Mouse (Mus musculus) frontal cortex, postnatal 36 days (tissue): Measurements from ENCODE around the gene Daxx.
A peak's percentile ranks its signal among the peaks of the same experiment; 100 is the strongest.

ENCODE experiments used
- DNase-seq, 2 experiments: peaks; one replicate each; pipeline ENCODE4 v3.0.0; 2022; ENCODE audit warnings: low spot score in 2 of 2

Daxx gene

GRCm38 (mm10) chr17:33920282-33921097 is 11.3 kb downstream of the Daxx start:
- DNase-seq = peak; percentile 76 to 85

DNA sequence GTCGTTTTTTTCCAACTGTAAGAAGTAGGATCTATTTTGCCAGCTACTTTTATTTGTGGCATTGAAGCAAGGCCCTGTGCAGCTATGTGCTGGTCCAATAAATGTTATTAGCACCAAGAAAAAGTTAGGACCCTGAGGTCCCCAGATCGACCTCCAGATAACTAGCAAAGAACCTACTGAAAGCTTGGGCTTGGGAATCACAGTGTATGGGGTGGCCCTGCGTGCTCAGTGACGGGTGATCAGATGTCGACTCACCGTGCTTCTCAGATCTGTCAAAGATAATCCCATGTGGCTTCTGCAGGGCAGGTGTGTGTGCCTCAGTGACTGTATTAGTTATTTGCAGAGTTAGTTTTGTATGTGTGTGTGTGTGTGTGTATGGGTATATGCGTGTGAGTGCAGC is 12.1 kb downstream of the Daxx start:
- DNase-seq = no peak

DNA sequence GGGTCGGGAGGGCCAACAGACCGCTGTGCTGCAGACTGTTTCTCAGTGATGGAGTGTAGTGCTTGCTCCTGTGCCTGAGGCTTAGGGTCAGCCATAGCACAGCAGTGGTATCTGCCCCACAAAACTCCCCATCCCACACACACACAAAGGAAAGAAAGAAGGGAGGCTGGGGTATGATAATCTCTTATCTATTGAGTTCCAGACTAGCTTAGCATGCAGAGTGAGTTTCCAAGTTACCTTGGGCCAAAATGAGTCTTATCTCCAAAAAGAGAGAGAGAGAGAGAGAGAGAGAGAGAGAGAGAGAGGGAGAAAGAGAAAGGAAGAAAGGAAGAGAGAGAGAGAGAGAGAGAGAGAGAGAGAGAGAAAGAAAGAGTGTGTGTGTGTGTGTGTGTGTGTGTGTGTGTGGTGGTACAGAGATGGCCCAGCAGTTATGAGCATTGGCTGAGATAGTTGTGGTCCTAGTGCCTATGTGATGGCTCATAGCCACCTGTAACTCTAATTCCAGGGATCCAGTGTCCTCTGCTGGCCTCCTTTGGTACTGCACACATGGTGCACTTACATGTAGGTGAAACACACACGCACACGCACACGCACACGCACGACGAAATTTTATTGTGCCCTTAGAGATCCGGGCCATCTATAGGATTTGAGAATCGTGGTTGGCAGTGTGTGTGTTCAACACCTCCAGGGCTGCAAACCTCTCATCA is 15.5 kb downstream of the Daxx start:
- DNase-seq = no peak

- no peak for DNase-seq
These were observed 16.3 kb downstream of the Daxx start for GRCm38 (mm10) chr17:33925406-33926116.

DNA sequence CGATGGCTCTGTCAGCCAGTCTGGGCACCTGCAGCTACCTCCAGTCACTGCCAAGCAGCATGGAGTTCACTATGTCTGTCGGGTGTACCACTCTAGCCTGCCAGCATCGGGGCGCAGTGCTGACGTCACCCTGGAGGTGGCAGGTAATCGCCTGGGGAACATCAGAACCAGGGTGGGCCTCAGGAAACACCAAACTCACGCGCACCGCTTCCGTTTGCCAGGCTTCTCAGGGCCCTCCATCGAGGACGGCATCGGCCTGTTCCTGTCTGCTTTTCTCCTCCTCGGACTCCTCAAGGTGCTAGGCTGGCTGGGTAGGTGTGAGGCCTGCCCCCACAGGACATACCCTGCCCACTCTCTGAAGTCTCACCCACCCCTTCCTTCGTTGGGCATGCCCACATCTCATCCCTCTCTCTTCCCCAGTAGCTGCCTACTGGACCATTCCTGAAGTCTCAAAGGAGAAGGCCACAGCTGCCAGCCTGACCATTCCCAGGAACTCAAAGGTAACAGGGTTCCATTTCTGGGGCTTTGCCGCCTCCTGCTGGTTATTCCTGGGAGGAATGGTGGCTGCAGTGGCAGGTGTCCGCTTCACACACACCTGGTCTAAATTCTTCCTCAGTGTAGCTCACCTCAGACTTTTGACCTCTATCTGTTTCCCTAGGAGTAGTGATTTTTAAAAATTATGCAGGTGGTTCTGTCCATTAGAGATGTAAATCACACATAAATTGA is 17.2 kb downstream of the Daxx start:
- no peak for DNase-seq

DNA sequence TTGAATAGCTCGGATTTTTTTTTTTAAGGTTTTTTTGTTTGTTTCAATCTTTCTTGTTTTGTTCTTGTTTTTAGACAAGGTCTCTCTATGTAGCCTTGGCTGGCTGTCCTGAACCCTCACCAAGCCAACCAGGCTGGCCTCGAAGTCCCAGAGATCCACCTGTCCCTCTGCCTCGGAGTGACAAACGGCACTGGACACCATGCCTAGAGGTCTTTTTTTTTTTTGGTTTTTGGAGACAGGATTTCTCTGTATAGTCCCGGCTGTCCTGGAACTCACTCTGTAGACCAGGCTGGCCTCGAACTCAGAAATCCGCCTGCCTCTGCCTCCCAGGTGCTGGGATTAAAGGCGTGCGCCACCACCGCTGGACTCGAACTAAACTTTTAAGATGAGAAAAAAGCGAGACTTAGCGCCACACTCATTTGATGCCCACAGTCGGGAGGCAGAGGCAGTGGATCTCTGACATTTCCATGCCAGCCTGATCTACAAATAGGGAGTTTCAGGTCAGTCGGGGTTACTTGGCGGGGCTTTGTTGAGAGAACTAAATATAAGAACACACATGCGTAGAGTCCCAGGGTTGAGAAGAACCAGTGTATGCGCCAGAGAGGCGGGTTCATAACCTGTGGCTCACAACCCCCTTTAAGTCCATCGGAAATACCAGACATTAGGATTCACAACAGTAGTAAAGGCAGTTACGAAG is 19.2 kb downstream of the Daxx start:
- no peak for DNase-seq

GRCm38 (mm10) chr17:33929371-33930279 is 20.4 kb downstream of the Daxx start, which contains the start of gene Rgl2:
Gene Rgl2, plus strand, starts transcription at chr17:33929543.
- peak; percentile 91 to 93 for DNase-seq

DNA sequence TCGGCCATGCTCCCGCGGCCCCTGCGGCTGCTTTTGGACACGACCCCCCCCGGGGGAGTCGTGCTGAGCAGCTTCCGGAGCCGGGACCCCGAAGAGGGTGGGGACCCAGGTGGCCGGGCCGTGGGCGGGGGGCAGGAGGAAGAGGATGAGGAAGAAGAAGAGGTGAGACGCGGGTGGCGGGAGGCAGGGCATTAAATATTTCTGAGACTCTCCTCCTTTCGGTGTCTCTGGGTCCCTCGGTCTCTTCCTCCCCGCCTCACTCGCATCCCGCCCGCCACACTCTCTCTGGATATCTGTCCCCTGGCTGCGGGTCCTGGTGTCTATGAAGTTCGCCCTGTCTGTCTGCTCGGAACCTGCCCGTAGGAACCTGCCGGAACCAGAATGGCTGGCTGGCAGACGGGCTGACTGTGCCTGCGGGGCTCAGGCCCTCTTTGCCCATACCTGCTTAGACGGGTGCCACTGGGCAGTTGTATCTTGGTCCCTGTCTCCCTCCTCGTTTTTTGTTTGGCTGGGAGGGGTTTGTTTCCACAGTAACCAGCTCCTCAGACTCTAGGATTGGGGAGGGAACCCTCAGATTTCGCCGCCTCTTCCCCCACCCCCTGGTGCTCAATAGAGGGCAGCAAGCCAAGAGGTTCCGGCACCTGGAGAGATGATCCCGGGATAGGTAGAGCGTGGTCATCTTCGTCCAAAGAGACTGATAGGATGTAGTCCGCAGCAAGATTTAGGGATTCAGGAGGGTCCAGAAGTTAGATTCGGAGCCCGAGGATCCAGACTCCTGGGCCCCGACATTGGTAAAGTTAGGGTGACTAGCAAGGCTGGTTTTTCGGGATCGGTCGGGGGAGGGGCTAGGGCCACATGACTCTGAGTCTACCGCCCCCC is 21.3 kb downstream of the Daxx start:
- peak; percentile 71 to 74 for DNase-seq

DNA sequence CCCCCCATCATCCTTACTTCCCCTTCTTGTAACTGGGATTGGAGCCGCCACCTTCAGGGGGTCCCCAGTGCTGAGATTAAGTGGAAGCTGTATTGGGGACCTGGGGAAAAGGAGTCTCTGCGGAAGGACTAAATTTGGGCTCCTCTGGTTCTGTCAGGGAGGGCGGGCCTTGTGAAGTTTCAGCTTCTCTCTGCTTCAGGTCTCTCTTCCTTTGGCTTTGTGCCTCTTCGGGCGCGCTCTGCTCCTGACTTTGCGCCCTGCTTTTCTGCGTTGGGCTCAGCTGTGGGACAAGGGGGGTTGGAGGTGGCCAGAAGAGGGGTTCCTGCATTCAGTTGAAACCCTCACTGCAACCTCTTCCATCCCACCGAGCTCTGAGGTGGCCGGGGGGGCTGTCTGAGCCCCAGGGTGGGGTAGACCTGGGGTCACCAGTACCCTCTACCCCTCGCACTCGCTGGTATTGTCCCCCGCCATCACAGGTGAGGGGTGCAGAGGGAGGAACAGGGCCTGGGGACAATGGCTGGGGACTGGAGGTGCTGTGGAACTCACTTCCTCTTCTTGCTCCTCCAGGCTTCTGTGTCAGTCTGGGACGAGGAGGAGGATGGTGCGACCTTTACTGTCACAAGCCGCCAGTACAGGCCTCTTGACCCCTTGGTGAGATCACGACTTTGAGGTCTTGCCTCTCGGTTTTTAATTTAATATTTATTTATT is 22.1 kb downstream of the Daxx start:
- DNase-seq = no peak

DNA sequence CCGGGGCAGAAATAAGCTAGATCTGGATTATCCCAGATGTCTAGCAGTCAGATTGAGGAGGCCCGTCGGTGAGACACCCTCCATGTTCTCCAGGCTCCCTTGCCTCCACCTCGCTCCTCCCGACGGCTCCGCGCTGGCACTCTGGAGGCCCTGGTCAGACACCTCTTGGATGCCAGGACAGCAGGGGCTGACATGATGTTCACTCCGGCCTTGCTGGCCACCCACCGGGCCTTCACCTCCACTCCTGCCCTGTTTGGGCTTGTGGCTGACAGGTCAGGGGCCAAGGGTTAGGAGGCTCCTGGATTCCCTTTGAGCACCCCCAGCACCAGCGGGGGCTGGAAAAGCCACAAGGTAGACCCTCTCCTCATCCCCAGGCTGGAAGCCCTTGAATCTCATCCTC is 22.7 kb downstream of the Daxx start:
- DNase-seq = no peak

DNA sequence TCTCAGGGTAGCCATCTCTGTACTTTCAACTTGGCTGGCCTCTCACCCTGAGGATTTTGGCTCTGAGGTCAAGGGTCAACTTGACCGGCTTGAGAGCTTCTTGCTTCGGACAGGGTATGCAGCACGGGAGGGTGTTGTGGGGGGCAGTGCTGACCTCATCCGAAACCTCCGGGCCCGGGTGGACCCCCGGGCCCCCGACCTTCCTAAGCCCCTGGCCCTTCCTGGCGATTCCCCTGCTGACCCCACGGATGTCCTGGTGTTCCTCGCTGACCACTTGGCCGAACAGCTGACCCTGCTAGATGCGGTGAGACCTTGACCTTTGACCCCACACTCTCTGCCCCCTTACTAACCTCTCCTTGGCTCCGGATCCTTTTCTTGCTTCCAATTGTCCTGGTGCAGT is 23.2 kb downstream of the Daxx start:
- DNase-seq = no peak

- DNase-seq = no peak
These were observed 23.8 kb downstream of the Daxx start for GRCm38 (mm10) chr17:33932970-33933369.

DNA sequence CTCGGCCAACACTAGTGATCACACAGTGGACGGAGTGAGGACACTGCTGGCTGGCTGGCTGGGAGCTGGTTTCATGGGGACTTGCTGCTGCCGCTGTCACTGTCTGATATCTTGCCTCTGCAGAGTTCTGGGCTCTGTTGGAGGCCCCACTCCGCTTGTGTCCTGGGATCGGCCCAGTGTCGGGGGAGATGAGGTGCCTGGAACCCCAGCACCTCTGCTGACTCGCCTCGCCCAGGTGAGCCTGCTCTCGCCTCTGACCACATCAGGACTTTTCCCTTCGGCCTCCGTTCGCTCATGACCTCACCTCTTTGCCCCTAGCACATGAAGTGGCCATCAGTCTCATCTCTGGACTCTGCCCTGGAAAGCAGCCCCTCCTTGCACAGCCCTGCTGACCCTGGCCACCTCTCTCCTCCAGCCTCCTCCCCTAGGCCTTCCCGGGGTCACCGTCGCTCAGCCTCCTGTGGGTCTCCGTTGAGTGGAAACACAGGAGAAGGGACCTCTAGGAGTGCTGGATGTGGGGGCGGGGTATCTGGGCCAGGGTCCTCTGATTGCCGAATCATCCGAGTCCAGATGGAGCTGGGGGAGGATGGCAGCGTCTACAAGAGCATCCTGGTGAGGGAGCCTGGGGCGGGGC is 26.3 kb downstream of the Daxx start:
- no peak for DNase-seq

DNA sequence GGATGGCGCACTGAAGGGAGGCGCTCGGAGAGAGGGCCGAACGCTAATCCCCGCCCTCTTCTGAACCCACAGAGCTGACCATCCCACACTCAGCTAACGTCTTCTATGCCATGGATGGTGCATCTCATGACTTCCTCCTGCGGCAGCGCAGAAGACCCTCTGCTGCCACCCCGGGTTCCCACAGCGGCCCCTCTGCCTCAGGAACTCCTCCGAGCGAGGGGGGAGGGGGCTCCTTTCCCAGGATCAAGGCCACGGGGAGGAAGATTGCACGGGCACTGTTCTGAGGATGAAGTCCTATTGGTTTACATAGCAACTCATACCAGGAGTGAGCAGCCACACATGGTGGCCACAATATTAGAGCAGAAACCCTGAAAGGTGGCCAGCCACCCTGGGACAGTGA is 27.8 kb downstream of the Daxx start:
- DNase-seq = no peak

DNA sequence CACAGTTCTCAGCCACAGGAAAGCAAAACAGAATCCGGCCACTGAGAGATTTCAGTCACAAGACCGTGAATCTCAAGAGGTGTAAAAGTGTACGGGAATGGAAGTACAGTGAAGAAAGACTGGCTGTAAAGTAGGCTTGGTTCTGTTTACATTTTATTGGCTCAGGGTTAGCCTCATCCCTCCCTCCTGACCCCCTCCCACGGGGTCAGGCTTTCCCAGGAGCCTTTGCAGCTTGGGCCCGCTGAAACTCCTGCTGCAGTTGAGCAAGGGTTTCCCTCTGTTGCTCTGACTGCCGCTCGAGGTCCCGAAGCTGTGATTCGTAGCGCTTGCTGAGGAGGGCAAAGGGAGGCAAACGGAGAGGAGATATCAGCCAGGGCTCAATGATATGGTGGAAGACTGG is 29.6 kb downstream of the Daxx start:
- DNase-seq = no peak

DNA sequence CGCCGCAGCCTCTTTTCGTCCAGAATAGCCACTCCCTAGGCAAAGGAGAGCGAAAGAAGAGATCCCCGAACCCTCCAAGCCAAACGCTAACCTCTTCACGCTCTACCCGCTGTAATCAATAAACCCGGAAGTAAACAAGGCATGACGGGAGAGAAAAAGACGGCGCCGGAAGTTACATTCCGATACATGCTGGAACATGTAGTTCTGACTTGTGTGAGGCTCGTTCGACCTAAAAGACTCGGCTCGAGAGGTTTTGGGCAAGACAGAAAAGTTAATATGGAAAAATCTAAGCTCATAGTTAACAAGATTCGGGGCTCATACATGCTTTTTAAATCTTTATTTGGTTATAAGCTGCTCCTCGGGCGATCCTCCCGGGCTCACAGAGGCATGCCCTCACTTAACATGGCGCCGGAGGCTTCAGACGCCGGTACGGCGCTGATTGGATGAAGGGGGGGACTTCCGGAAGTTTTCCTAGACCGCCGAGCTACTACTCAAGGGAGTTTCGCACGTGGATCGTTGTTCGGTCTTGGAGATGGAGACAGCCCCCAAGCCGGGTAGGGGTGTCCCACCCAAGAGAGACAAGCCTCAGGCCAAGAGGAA is 31.1 kb downstream of the Daxx start, which contains the start of the genes Pfdn6 and Wdr46:
Gene Pfdn6 (minus strand): TSS at position 138 of the 600 bp plus-strand sequence.
Gene Wdr46 (plus strand): TSS at position 455 of the 600 bp plus-strand sequence.
- peak; percentile 86 to 92 for DNase-seq

DNA sequence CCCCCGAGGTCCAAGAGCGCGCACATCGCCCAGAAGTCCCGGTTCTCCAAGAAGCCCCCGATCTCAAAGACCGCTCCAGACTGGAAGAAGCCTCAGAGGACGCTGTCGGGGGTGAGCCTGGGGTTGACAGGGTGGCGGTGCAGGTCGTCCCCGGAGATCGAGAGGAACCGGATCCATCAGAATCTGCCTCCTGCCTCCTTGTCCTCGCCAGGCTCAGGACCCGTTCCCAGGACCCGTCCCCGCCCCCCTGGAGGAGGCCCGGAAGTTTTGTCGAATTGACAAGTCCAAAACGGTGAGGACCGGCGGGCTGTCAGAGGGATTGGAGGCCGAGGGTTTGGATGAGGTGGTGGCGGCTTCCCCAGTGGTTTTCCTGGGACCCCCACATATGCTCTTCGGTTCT is 31.8 kb downstream of the Daxx start:
- DNase-seq = no peak
